Mouse (Mus musculus): Measurements from ENCODE around the gene Jak1.

Gene Jak1

DNA sequence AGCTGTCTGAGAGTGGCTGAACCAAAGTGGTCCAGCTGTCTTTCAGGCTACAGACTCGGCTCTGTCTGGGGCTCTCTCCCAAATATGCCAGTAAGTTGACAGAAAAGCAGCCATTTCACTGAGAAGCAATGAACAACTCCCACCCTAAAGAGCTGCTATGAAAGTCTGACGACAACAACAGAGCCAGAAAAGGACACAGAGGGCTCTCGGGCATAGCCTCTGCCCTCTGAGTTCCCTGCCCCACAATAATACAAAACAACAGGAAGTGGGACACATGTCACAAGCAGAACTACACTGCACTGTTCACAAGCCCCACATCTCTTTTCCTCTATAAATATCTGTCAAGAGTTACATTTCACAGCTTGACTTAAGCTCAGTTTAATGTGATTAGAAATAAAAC lies 79.9 kb downstream of the Jak1 start:
- TF ChIP-seq POU5F1 (IDR thresholded peaks at IDR 0.05; ENCODE audit: borderline replicate concordance, low read length) (no peak), NANOG (IDR thresholded peaks at IDR 0.05; ENCODE audit: borderline replicate concordance, low read length) (no peak), CTCF (conservative IDR thresholded peaks at IDR 0.05; ENCODE audit: low read length) (no peak)
- Histone ChIP-seq H3K36me3 (ENCODE audit: insufficient read depth, low read length) (peaks cover 25% of the 10 kb centered on the region), H3K27me3 (ENCODE audit: insufficient read depth, low read length) (no peaks in the 10 kb centered on the region), H3K4me3 (replicated peaks; ENCODE audit: low read length) (no peak overlapping the region), H3K9me3 (ENCODE audit: low read length) (no peaks in the 10 kb centered on the region), H3K4me1 (replicated peaks; ENCODE audit: low read depth, low read length) (peaks cover 3% of the 10 kb centered on the region; the same call in 1 of the 2 replicates)

DNA sequence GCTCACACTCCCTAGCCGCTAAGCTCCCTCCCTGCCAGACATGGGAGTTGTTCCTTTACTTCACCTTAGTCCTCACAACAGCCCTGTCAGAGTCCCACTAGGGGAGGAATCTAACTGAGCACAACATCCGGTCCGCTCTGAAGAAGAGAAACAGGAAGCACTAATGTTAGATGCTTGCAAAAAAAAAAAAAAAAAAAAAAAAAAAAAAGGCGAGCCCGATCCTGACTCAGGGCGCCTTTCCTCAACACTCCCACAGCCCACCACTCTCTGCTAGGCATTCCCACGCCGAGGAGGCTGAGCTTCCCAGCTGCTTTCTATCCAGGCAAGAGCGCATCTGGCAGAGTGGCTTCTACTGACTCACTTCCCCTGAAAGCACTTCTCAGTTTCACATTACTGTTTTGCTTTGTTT lies 82.5 kb downstream of the Jak1 start:
- no peak overlapping the region for H3K4me3 ChIP-seq (replicated peaks; ENCODE audit: low read length)
- H3K36me3 ChIP-seq (ENCODE audit: insufficient read depth, low read length), result peaks cover 27% of the 10 kb centered on the region
- peaks cover 3% of the 10 kb centered on the region; the same call in 1 of the 2 replicates for H3K4me1 ChIP-seq (replicated peaks; ENCODE audit: low read depth, low read length)
- TF ChIP-seq POU5F1 (IDR thresholded peaks at IDR 0.05; ENCODE audit: borderline replicate concordance, low read length) (no peak), NANOG (IDR thresholded peaks at IDR 0.05; ENCODE audit: borderline replicate concordance, low read length) (no peak)
- H3K9me3 ChIP-seq (ENCODE audit: low read length), result no peaks in the 10 kb centered on the region
- no peaks in the 10 kb centered on the region for H3K27me3 ChIP-seq (ENCODE audit: insufficient read depth, low read length)

DNA sequence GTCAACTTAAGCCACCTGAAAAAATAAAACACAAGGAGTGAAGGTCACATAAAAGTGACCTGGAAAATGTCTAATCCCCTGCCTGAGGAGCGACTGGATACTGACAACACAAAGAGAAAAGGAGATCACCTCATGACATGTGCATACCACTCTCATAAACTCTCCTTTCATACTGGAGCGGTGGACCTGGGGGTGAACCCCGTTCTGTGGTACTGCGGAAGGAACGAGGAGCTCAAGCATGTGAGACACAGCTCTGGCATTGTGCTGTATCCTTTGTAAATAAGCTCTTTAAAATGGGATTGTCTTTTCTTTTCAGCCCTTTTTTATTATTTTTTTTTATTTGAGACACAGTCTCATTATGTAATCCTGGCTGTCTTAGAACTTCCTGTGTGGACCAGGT lies 84.4 kb downstream of the Jak1 start:
- TF ChIP-seq NANOG (IDR thresholded peaks at IDR 0.05; ENCODE audit: borderline replicate concordance, low read length), result no peak
- TF ChIP-seq CTCF (conservative IDR thresholded peaks at IDR 0.05; ENCODE audit: low read length), result no peak
- TF ChIP-seq POU5F1 (IDR thresholded peaks at IDR 0.05; ENCODE audit: borderline replicate concordance, low read length), result no peak
- Histone ChIP-seq H3K4me1 (replicated peaks; ENCODE audit: low read depth, low read length) (peaks cover 3% of the 10 kb centered on the region; the same call in 1 of the 2 replicates), H3K27me3 (ENCODE audit: insufficient read depth, low read length) (no peaks in the 10 kb centered on the region), H3K36me3 (ENCODE audit: insufficient read depth, low read length) (peaks cover 33% of the 10 kb centered on the region), H3K9me3 (ENCODE audit: low read length) (no peaks in the 10 kb centered on the region), H3K4me3 (replicated peaks; ENCODE audit: low read length) (no peak overlapping the region)

DNA sequence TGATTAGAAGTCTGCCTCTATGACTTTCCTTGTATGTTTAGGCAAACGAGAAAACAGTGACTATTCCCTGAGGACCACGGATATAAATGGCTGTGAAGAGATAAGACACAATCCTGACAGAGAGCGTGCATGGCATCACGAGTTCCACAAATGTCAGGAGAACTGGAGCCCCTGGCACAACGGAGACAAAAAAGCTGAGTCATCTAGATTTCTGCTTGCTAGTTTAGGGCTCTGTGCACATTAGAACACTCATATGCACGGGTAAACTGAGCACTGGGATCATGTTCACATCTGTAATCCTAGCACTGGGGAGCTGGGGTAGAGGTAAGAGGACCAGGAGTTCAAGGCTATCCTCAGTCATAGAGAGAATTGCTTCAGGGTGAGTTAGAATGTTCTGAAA lies 85.2 kb downstream of the Jak1 start:
- TF ChIP-seq CTCF (conservative IDR thresholded peaks at IDR 0.05; ENCODE audit: low read length), result no peak
- no peak for TF ChIP-seq POU5F1 (IDR thresholded peaks at IDR 0.05; ENCODE audit: borderline replicate concordance, low read length)
- TF ChIP-seq NANOG (IDR thresholded peaks at IDR 0.05; ENCODE audit: borderline replicate concordance, low read length), result no peak
- Histone ChIP-seq H3K4me3 (replicated peaks; ENCODE audit: low read length) (no peak overlapping the region), H3K9me3 (ENCODE audit: low read length) (no peaks in the 10 kb centered on the region), H3K36me3 (ENCODE audit: insufficient read depth, low read length) (peaks cover 36% of the 10 kb centered on the region), H3K4me1 (replicated peaks; ENCODE audit: low read depth, low read length) (peaks cover 3% of the 10 kb centered on the region; the same call in 1 of the 2 replicates), H3K27me3 (ENCODE audit: insufficient read depth, low read length) (no peaks in the 10 kb centered on the region)

DNA sequence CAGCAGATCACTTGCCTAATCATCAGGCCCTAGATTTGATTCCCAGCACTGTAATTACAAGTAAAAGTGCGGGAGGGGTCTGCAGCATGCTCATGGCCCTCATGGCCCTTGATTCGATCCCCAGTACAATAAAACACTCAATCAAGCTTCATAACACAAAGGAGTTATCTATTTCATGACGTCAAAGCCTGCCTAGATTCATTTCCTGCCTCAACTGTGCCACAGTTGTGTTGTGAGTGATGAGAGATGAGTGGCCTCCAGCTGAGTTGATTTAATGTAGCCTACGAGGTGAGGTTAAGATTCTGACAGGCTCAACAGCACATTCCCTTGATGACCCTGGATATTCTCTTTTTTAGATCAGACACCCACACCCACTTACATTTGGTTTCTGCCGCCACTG lies 86.0 kb downstream of the Jak1 start:
- no peaks in the 10 kb centered on the region for H3K9me3 ChIP-seq (ENCODE audit: low read length)
- H3K36me3 ChIP-seq (ENCODE audit: insufficient read depth, low read length), result peaks cover 40% of the 10 kb centered on the region
- TF ChIP-seq CTCF (conservative IDR thresholded peaks at IDR 0.05; ENCODE audit: low read length) (no peak), NANOG (IDR thresholded peaks at IDR 0.05; ENCODE audit: borderline replicate concordance, low read length) (no peak), POU5F1 (IDR thresholded peaks at IDR 0.05; ENCODE audit: borderline replicate concordance, low read length) (no peak)
- H3K4me3 ChIP-seq (replicated peaks; ENCODE audit: low read length), result no peak overlapping the region
- peaks cover 3% of the 10 kb centered on the region; the same call in 1 of the 2 replicates for H3K4me1 ChIP-seq (replicated peaks; ENCODE audit: low read depth, low read length)
- no peaks in the 10 kb centered on the region for H3K27me3 ChIP-seq (ENCODE audit: insufficient read depth, low read length)

DNA sequence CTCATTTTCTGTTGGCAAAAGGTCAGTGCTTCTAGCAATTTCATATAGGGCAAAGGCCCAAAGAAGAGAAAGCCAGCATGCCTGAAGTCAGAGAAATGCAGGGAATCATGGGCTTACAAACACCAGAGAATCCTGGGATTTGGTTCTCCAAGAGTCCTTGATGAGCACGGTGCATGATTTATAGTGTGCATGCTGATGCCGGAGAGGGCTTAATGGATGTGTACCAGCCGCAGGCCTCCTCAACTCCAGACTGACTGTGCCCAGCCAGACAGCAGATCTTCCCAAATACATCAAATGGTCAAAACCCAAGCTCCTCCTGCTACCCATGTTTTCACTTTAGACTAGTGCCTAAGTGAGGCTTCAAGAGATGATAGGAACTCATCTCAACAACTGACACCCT lies 87.3 kb downstream of the Jak1 start:
- TF ChIP-seq CTCF (conservative IDR thresholded peaks at IDR 0.05; ENCODE audit: low read length) (no peak), POU5F1 (IDR thresholded peaks at IDR 0.05; ENCODE audit: borderline replicate concordance, low read length) (no peak)
- Histone ChIP-seq H3K27me3 (ENCODE audit: insufficient read depth, low read length) (no peaks in the 10 kb centered on the region), H3K36me3 (ENCODE audit: insufficient read depth, low read length) (peaks cover 47% of the 10 kb centered on the region), H3K9me3 (ENCODE audit: low read length) (no peaks in the 10 kb centered on the region), H3K4me3 (replicated peaks; ENCODE audit: low read length) (no peak overlapping the region), H3K4me1 (replicated peaks; ENCODE audit: low read depth, low read length) (peaks cover 2% of the 10 kb centered on the region; the same call in 1 of the 2 replicates)

DNA sequence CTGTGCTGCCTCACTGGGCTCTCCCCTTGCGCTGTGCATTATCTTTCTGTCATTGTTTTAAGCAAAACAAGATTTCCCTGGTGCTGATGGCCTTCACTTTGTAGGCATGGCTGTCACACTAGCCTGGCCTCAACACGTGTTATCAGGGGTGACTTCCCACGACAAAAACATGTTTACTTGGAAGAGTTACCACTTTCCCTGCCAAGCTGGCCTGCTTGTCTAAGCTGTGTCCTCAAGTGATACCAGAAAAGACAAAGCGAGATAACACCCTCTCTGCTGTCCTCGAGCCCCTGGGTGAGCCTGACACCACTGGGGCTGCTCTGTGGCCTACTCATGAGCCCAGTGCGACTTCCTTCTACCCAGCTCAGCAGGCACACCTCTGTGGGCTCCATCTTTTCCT lies 89.0 kb downstream of the Jak1 start:
- Histone ChIP-seq H3K27me3 (ENCODE audit: insufficient read depth, low read length) (no peaks in the 10 kb centered on the region), H3K36me3 (ENCODE audit: insufficient read depth, low read length) (peaks cover 44% of the 10 kb centered on the region), H3K4me3 (replicated peaks; ENCODE audit: low read length) (no peak overlapping the region), H3K9me3 (ENCODE audit: low read length) (no peaks in the 10 kb centered on the region), H3K4me1 (replicated peaks; ENCODE audit: low read depth, low read length) (peaks cover 5% of the 10 kb centered on the region; the same call in 1 of the 2 replicates)
- TF ChIP-seq CTCF (conservative IDR thresholded peaks at IDR 0.05; ENCODE audit: low read length), result no peak
- no peak for TF ChIP-seq POU5F1 (IDR thresholded peaks at IDR 0.05; ENCODE audit: borderline replicate concordance, low read length)
- TF ChIP-seq NANOG (IDR thresholded peaks at IDR 0.05; ENCODE audit: borderline replicate concordance, low read length), result no peak

DNA sequence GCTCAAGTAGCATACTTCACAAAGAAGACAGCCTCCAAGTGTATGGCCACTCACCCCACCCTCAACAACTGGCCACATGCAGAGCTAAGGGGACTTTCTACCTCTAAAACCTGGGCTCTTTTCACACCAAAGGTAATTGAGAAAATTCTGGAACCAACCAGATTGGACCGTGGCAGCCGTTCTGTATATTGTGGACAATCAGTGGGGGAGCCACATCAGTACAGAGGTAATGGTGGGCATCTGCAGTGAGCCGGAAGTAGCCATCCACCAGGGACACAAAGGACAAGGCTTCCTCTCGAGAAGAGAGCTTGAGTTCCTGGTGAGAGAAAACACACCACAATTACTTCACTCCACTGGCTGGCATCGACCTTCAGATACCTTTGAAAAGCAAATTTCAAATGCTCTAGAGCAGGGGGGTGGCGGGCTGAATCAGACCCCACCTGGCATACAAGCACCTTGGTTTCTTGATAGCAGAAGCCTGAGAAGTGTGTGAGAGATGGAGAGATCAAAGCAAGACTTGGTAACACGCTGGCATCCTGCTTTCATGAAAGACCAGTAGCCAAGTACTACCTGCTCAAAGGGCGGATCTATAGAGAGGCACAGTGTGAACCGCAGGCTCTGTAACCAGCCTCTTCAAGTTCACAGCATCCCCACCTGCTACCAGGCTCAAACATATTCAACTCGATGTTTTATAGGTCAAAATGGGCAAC lies 90.0 kb downstream of the Jak1 start:
- Histone ChIP-seq H3K9me3 (ENCODE audit: low read length) (no peaks in the 10 kb centered on the region), H3K27me3 (ENCODE audit: insufficient read depth, low read length) (no peaks in the 10 kb centered on the region), H3K36me3 (ENCODE audit: insufficient read depth, low read length) (peaks cover 51% of the 10 kb centered on the region), H3K4me1 (replicated peaks; ENCODE audit: low read depth, low read length) (peaks cover 5% of the 10 kb centered on the region; the same call in 1 of the 2 replicates), H3K4me3 (replicated peaks; ENCODE audit: low read length) (no peak overlapping the region)
- TF ChIP-seq POU5F1 (IDR thresholded peaks at IDR 0.05; ENCODE audit: borderline replicate concordance, low read length), result no peak
- no peak for TF ChIP-seq NANOG (IDR thresholded peaks at IDR 0.05; ENCODE audit: borderline replicate concordance, low read length)
- no peak for TF ChIP-seq CTCF (conservative IDR thresholded peaks at IDR 0.05; ENCODE audit: low read length)

DNA sequence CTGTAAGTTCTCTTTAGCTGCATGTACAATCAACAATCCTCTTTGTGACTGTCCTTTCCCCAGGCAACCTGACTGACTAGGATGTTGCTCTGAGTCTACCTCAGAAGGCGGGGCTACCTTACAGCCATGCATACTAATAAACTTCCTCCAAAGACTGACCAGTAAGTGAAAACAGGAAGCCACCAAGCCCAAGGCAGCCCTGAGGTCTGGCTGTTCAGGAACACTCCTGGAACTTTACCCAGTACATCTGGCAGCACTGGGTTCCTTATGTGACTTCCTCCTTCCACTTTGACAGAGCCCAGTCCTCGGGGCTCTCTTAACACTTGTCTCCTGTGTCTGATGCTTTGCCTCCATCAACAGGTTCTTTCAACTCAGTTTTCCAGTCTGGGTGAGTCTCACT lies 92.3 kb downstream of the Jak1 start:
- TF ChIP-seq POU5F1 (IDR thresholded peaks at IDR 0.05; ENCODE audit: borderline replicate concordance, low read length), result no peak
- H3K4me1 ChIP-seq (replicated peaks; ENCODE audit: low read depth, low read length), result peaks cover 5% of the 10 kb centered on the region; the same call in 1 of the 2 replicates
- H3K36me3 ChIP-seq (ENCODE audit: insufficient read depth, low read length), result peaks cover 55% of the 10 kb centered on the region
- H3K4me3 ChIP-seq (replicated peaks; ENCODE audit: low read length), result no peak overlapping the region
- no peaks in the 10 kb centered on the region for H3K27me3 ChIP-seq (ENCODE audit: insufficient read depth, low read length)
- no peaks in the 10 kb centered on the region for H3K9me3 ChIP-seq (ENCODE audit: low read length)

All from E14TG2a.4 (cell line).